Mouse (Mus musculus): ENCODE results near the gene Diras2.

Gene Diras2

DNA sequence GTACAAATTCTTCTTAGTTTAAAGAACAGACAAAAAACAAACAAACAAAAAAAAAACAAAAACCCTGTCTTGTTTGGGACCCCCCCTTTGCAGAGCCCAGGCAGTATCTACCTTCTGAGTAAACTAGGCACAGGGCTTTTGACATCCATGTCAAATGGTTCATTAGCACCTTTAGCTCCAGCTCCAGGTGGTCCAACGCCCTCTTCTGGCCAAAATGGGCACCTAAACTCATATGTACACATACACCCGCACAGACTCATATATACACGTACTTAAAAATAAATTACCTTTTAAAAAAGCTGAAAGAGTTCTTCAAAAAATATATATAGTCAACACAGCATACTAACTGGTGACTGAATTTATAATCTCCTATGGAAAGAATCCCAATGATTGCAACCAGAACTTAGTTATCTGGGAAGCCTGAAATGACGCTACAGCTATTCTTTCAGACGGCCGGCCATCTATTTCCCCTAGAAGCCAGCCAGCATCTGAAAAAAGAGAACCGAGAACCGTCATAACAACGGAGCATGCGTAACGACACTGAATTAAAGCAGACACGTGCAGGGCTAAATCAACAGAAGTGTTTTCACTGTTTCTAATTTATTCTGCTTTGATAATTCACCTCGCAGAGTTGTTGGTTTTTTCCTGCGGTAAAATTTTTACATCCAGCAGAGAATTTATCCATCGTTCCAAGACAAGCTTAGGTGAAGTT, 73.7 kb downstream of the Diras2 start:
- DNase-seq: no peak

DNA sequence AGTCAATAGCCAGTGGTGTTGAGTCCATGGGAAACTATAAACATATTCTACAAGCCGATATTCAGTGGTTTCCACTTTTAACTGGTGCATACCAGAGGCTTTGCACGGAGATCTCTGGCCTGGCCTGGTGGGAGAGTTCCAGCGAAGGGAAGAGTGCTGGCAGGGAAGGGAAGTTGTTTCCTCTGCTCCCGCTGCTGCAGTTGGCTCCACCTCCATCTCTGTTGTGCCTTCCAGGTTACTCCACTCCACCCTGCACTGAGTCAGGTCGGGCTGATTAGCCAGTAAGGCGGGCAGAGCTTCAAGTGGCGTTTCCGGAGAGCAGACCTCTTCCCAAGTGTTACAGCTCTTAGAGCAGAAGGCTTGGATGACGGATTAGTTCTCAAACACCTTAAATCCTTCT, 75.8 kb downstream of the Diras2 start:
- no peak for DNase-seq

GRCm38 (mm10) chr13:52454708-52455250, 76.3 kb downstream of the Diras2 start:
- DNase-seq: no peak

Measured in thymus, adult 18-20 months (tissue).